Mouse (Mus musculus) c-Kit-negative CD71-positive TER-119-positive erythroid progenitor cells, embryonic 14.5 days (primary cell): Measurements from ENCODE around the gene Tango6.
A peak's percentile ranks its signal among the peaks of the same experiment; 100 is the strongest.
"Not testable (repeated sequence)": the region's sequence is repeated elsewhere in the genome, so short reads cannot be mapped to it uniquely, and the experiment has no call there.

Experiments
- DNase-seq: peaks from one replicate; pipeline ENCODE4 v3.0.0-alpha.2; 2013; ENCODE audit warnings: low read depth, low spot score

Tango6 gene

DNA sequence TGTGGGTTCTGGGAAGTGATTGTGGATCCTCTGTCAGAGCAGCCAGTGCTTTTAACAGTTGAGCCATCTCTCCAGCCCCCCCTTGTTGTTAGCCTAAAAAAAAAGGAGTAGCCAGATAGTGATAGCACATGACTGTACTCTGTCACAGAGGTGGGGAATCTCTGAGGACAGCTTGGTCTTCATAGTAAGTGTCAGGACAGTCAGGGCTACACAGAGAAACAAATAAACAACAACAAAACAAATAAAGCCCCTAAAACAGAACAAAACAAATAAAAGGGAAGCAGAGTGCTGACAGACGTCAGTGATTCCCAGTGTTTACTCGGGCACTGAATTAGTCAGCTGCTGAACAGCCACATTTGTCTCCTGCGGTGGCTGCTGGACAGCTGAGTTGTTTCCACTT, 70.6 kb downstream of the Tango6 start:
- DNase-seq, result no peak

DNA sequence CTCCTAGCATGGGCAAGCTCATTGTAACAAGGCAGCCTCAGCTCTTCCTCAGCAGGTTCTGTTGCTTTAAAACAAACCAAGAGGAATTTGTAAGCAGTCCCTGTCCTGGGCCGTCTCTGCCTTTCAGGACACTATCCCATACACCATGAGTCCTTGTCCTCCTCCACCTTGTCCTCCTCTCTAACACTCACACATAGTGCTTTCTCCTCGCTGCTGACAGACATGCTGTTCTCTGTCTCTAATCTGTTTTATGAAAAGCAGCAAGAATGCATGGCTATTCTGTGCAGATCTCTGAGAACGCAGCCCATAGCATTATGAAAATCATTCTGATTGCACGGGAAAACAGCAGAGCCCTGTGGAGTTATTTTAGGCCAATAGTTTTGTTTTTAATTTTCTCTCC, 78.4 kb downstream of the Tango6 start:
- DNase-seq, result no peak

- DNase-seq, result no peak
Measured at GRCm38 (mm10) chr8:106761867-106762523, 79.1 kb downstream of the Tango6 start.

GRCm38 (mm10) chr8:106764529-106764928, 81.7 kb downstream of the Tango6 start:
- DNase-seq, result no peak

DNA sequence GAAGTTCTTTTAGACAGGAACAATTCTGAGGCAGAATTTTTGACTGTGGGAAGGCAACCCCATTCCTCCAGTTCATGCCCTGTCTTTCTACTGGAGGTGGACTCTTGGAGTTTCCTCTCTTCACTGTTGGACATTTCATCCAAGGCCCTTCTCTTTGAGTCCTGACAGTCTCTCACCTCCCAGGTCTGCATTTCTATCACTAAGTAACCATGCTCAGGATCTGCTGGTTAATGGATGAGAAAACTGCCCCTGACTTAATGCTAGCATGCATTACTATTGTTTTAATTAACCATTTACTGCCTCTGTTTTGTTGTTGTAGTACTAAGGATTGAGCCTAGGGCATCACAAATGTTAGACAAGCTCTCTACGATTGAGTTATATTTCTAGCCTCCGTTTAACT, 82.7 kb downstream of the Tango6 start:
- DNase-seq, result no peak

DNA sequence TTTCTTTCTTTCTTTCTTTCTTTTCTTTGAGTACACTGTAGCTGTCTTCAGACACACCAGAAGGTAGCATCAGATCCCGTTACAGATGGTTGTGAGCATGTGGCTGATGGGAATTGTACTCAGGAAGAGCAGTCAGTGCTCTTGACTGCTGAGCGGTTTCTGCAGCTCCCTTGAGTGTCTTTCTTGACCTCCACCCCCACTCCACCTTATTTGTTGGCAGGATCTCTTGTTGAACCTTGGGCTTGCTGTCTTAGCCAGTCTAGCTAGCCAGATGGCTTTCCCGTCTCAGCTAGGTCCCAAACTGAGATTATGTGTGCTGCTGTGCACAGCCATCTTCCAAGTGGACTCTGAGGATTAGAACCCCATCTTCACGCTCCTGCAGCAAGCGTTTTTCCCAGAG, 83.9 kb downstream of the Tango6 start:
- DNase-seq, result no peak

DNA sequence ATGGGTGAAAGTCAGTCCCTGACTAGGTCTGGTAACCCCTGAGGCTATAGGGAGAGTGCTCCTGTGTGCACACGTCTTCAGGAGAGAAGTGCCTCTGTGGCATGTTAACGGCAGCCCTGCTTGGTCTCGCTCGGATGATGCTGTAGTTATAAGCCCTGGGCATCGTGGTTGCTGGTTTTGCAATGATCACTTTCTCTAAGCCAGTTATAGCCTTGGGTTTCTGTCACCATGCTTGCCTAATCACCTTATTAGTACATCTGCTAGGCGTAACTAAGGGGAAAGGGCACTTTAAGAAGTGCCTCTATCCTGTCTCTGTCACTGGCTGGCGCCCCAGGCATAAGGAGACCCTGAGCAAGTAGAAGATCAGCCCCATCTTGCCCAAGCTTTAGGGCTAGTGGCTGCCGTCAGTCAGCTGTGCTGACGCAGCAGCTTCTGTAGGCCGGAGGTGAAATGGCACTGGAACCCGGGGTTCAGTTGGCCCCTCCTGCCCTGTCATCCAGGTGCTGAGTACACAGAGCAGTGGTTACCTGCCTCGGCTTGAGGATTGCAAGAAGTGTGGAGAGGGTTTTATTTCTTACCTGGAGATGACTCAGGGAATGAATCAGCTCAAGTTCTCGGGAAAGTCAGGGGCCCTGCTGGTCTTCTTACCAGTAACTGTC, 86.4 kb downstream of the Tango6 start:
- DNase-seq, result no peak

DNA sequence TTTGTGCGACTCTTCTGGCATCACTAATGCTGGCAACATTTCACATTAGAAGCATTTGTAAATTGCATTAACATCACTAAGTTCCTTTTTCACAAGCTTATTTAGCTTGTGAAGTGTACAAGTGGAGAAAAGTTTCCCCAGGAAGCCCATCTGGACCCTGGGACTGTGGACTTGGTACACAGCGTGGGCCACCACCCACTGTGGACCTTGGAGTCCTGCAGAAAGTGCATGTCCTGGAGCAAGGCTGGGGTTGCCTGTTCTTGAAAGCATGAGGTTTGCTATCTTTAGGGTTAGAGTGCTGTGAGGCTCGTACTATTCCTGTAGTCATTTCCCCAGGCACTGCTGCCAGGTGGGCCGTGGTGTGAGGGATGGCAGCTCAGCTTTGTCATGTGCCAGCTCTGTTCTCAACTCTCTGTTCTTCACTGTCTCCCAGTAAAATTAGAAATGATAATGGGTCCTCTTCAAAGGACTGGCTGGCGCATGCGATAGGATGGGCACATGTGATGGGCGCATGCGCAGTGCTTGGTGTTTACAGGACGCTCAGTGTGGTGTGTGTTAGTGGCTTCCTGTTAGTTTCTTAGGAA, 87.8 kb downstream of the Tango6 start:
- no peak for DNase-seq

GRCm38 (mm10) chr8:106772094-106772493, 89.2 kb downstream of the Tango6 start:
- no peak for DNase-seq

DNA sequence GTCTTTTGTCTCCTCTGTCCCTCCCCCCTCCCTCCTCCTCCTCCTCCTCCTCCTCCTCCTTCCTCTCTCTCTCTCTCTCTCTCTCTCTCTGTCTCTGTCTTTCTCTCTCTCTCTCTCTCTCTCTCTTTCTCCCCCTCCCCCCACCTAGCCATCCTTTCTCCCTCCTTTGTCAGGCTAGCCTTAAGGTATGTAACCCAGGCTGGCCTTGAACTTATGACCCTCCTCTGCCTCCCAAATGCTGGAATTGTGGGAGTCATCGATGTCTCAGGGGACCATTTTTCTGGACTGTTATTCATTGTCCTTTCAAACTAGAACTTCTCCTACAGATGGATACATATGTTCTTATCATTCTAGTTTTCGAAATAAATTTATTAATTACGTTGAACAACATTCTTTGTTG, 89.6 kb downstream of the Tango6 start:
- no peak for DNase-seq

DNA sequence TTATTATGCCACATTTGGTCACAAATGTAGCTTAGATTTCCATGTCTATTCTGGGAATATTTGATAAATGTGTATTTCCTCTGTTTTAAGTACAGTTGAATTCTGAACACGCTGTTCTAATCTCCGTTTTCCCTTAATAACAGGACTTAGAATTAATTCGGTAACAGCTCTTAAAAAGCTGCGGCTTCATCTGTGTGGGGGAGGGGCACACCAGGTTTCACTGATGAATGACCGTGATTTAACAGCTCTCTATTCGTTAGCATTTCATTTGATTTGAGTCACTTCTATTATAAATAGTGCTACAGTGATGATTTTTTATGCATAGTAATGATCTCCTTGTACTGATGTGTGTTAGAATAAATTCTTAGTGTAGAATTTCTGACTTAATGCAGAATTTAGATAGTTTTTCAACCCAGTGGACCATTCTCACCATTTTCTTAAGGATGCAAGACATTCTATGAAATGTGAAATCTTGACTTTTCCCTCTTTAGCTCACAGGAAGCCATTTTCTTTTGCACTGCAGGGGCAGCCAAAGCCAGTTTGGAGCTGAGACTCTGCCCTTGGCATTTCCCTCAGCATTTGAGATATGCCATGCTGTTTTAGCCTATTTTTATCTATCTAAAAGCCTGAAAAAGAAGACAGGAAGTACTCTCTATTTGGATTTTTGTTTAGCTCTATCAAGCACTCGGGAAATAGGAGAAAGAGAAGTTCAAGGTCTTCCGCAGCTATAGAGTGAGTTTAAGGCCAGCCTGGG, 91.9 kb downstream of the Tango6 start:
- no peak for DNase-seq

DNA sequence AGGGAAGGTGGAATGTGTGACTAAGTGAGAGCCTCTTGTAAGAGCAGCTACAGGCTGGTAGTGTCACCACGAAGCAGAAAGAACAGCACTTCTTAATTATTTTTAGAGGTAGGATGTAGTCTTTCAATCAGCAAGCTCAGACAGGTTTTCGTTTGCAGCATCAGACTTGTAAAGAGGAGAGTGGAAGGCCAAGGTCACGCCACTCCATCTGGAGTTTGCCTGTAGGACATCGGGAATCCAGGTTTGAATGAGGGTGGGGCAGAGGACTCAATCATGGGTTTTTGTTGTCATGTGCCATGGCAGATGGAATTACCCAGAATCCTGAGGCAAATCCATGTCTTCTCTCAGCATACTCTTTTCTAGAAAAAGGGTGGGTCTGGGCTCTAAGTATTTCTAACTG, 106.8 kb downstream of the Tango6 start:
- DNase-seq, result no peak

DNA sequence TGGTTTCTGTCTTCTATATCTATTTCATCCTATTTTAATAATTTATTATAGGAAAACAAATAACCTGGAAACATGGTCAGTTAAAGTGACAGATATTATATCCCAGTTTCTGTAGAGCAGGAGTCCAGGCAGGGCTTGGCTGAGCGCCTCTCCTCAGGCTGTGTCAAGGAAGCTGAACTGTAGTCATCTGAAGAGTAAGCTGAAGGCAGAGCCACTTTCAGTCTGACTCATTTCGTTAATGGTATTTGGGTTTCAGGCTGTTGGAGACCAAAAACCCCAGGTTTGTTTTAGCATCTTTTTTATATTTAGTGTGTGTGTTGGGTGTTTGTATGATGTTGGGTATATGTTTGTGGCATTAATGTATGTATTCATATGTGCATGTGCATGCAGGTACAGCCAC, 112.0 kb downstream of the Tango6 start:
- no peak for DNase-seq

DNA sequence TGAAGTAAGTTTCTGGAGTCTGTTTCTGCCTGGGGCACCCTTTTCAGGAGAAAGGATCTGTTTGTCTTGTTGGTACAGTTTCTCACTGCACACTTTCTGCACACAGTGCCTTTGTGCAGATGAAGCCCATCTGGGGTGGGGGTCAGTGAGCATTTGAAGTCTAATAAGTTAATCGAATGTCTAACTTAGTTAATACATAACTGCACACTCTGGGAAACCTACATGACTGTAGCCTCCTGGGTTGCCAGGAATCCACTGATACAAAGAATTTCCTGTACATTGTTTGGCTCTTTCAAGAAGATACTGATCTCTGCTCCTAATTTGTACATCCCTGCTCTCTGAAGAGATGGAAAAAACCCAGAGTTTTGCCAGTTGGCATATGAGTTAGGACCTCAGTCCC, 117.0 kb downstream of the Tango6 start:
- no peak for DNase-seq

GRCm38 (mm10) chr8:106801261-106801660, 118.4 kb downstream of the Tango6 start:
- DNase-seq, result no peak

GRCm38 (mm10) chr8:106802384-106803137, 119.7 kb downstream of the Tango6 start:
- not testable (repeated sequence) for DNase-seq

GRCm38 (mm10) chr8:106805859-106806258, 123.0 kb downstream of the Tango6 start:
- peak; percentile 4 for DNase-seq

- no peak for DNase-seq
Measured at GRCm38 (mm10) chr8:106807461-106807860, 124.6 kb downstream of the Tango6 start.

- no peak for DNase-seq
Measured at GRCm38 (mm10) chr8:106809726-106810125, 126.9 kb downstream of the Tango6 start.

- DNase-seq, result no peak
Measured at GRCm38 (mm10) chr8:106810406-106810805, 127.5 kb downstream of the Tango6 start.

DNA sequence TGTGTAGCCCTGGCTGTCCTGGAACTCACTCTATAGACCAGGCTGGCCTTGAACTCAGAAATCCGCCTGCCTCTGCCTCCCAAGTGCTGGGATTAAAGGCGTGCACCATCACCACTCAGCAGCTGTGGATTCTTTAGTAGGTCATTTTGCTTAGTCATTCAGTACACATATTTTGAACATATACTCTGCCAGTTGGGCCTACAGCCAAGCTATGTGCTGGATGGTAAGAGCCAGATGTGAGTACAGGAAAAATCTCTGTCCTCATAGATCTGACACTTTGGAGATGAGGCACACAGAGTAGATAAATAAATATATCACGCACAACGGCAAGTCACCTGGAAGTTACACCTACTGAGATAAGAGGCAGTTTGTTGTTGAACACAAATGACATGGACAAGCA, 129.7 kb downstream of the Tango6 start:
- DNase-seq, result no peak
